Mouse (Mus musculus): ENCODE measurements at regions not wholly inside any gene's neighbourhood (a gene's known extent, or its start where the extent isn't known, plus 50 kb on each side); places are given as distances from the start of the nearest gene placed in this dataset.

GRCm38 (mm10) chr6:17226483-17226882, 54.5 kb upstream of the Cav2 start:
- DNase-seq (ENCODE audit: low spot score): no peak

Data from embryo, embryonic 10.5 days (tissue).